Mouse (Mus musculus): ENCODE data around the gene Mkrn2.
A peak's percentile ranks its signal among the peaks of the same experiment; 100 is the strongest.
"Not testable (repeated sequence)": the region's sequence is repeated elsewhere in the genome, so short reads cannot be mapped to it uniquely, and the experiment has no call there.

The Mkrn2 gene

DNA sequence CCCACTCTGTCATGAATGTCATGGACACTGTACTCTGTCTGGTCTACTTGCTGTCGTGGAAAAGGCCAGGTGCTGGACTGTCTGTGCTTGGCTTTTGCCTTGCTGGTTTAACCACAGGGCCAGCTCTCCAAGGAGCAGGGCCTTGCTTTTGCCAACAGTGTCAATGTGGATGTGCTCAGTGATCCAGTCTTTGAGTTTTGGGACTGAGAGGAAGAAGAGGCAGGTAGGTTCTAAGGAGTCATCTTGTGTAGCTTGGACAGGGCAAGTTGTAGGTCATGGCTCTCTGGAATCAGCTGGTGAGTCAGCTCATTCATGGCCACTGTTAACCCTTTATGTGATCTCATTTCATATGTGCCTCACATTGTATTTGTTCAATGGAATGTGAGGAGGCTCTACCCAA is 4.8 kb downstream of the Mkrn2 start:
- ATAC-seq (ENCODE audit: insufficient number of reproducible peaks, low FRiP score, low TSS enrichment) = no peak

DNA sequence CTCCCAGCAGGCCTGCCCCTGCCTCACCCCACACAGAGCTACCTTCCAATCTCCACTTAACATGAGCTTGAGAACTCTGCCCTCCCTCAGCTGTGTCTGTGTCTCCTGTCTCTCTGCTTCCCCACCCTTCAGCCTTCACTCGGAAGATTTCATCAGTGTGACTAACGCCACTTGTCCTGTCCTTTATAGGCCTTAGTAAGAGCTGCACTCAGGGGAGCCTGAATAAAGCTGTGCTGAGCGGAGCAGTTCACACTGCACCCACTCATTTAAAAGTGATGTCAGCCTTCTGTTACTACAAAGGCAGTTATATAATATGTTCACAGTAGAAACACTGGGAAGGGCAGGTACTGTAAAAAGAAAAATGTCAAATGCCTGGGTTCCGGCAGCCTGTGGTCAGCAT is 5.7 kb downstream of the Mkrn2 start:
- ATAC-seq (ENCODE audit: insufficient number of reproducible peaks, low FRiP score, low TSS enrichment) = peak; percentile 49

DNA sequence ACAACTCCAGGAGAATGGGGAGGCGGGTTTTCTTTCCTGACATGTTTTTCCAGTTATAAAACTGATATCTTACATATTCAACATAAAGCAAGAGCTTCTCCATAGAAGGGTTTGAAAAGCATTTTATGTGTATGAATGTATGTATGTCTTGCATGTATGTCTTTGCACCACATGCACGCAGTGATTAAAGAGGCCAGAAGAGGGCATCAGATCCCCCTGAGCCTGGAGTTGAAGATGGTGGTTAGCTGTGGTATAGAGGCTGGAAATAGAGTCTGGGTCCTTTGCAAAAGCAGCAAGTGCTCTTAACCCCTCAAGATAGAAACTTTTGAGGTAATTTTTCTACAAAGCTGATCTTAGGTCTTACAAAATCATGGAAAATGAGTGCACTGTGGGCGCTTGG is 7.4 kb downstream of the Mkrn2 start:
- ATAC-seq (ENCODE audit: insufficient number of reproducible peaks, low FRiP score, low TSS enrichment) = no peak

DNA sequence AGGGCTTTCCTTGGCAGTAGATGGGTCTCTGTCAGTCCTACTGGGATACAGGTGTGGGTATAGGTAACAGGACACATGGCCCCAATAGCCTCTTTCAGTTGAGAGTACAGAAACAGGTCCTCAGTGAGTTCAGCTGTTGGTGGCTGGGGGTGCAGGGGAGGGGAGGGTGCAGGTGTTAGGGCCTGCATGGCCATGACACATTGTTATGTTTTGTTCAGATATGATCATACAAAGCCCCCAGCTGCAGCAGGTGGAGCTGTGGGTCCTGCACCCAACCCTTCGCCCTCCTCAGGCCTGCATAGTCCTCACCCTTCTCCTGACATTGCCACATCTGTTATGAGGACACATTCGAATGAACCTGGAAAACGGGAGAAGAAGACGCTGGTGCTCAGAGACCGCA is 8.6 kb downstream of the Mkrn2 start:
- ATAC-seq (ENCODE audit: insufficient number of reproducible peaks, low FRiP score, low TSS enrichment) = no peak

DNA sequence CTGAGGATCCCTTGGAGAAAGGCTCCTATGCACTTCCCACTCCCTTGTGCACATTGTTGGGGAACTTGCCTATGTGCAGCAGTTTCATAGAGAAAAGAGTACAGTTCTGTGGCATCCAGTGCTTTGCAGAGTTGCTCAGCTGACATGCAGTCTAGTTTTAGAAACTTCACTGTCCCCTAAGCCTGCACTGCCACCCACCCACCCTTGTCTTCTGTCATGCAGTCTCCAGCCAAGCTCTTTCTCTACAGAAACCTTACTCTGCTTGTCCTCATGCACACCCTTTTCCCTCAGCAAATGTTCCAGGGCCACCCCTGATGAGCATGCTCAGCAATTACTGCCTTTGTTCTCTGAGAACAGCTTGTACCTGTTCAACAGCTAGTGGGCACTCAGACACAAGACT is 12.1 kb downstream of the Mkrn2 start:
- ATAC-seq (ENCODE audit: insufficient number of reproducible peaks, low FRiP score, low TSS enrichment) = no peak

DNA sequence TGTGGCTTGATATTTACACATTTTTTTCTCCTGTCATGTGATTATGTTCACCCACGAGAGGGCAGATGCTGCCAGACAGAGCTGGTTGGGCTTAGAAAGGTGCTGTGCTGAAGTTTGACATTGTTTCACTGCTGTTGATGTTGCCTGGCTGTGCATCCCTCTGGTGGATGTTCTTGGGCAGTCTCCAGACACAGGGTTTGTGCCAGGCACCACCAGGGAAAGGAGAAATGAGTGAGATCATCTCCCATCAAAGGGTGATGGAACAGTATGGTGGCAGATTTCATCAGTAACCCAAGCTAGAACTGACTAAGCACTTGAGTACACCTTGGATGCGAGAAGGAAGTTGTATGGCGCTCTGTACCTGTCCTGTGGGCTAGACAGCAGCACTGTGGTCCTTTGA is 14.3 kb downstream of the Mkrn2 start:
- ATAC-seq (ENCODE audit: insufficient number of reproducible peaks, low FRiP score, low TSS enrichment) = no peak

DNA sequence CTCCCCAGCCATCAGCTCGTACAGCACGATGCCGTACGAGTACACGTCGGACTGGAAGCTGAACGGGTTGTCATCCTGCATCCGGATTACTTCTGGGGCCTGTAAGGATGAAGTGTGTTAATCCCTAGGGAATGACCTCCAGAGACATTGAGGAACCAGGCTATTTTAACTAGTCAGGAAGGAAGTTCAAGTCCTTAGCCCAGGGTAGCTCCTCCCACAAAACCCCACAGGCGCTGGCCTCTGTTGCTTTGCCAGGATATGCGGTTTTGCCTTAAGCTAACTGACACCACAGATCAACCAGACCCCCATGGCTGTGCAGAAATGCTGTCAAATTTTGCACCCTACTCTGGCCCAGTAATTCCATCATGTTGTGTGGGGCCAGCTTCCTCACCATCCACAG is 18.1 kb downstream of the Mkrn2 start:
- ATAC-seq (ENCODE audit: insufficient number of reproducible peaks, low FRiP score, low TSS enrichment) = no peak

DNA sequence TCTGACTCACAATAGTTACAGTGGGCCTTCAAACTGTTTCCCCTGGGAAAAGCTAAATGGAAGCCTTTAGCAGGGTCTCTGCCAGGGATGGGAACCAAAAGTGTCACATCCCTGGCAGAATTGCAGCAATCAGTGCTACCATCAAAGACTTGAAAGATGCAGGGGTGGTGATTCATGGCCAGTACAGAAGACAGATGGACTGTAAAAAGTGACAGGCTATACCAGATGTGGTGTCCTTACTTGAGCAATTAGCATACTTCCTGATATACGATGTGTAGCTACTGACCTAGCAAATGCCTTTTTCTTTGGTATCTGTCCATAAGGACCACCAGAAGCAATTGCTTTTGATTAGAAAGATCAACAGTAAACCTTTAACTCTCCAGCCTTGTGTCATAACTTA is 19.2 kb downstream of the Mkrn2 start:
- ATAC-seq (ENCODE audit: insufficient number of reproducible peaks, low FRiP score, low TSS enrichment) = no peak

DNA sequence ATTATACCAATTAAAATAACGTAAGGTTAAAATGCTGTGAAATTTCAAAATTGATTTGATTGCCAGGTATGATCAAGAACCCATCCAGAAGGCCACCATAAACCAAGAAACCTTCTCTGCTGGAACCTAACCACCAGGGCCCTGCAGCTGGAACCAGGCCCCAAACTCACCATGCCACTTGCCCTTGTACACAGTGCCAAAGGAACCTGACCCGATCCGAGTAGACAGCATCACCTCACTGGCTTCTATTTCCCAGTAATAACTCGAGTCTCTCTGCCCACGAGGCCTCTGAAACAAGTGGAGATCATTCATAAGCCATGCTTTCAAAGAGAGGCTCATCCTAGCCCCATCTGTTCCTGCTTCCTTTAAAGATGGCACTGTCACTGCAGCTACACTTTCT is 24.4 kb downstream of the Mkrn2 start:
- no peak for ATAC-seq (ENCODE audit: insufficient number of reproducible peaks, low FRiP score, low TSS enrichment)

DNA sequence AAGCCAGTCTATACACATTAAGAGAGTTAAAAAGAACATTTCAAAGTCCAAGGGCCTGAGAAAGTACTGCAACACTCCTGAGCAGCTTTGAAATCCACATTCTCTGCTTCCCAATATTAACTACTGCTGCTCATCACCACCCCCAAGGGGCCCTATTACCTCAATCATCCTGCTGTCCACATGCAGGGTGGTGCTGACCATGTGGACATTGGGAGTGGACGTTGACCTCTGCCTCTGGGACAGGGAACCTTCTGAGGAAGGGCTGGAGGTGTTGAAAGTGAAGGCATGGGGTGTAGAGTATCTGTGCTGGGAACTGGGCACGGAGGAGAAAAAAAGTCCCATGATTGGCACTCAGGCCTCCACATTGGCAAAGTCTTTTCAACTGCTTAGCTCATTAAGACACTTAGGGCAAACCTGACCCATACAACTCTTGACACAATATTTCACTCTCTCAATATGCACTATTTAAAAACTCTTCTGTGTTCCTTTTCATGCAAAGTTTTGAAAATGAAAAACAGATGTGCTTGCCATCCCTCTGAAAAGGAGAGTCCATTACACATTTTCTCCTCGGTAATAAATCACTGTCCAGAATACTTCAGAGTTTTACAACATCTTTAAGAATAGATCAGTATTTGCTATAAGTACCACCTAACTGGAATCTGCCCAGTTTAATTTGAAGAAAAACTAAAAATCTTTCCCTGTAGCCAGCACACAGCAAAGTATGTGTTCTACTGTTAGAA is 29.5 kb downstream of the Mkrn2 start:
- ATAC-seq (ENCODE audit: insufficient number of reproducible peaks, low FRiP score, low TSS enrichment) = no peak

DNA sequence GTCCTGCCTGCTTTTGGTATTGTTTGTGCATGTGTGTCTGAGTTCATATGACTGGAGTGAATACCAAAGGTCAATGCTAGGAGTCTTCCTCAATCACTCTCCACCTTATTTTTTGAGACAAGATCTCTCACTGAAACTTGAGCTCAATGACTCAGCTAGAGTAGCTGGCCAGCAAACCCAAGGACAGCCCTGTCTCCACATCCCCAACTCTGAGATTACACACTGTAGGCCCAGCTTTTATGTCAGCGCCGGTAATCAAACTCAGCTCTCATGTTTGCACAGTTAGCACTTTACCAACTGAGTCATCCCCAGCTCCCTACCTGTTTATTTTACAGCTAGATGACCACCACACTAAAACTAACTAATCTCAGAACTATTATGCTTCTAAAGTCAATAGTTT is 32.3 kb downstream of the Mkrn2 start:
- no peak for ATAC-seq (ENCODE audit: insufficient number of reproducible peaks, low FRiP score, low TSS enrichment)

DNA sequence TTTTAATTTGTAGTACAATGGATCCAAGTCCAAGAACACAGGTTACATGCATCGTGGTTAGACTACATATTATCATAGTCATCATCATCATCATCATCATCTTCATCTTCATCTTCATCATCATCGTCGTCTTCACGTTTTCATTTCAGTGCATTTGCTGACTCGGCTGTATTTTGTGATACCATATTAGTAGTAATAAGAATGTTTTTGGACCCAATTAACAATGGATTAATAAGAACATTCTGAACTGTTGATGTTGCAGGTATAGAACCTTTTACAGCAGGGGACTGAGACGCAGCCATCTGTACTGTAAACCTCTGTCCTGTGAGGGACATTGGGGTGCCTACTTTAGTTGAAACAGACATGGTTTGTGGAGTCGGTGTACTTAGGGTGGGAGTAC is 36.5 kb downstream of the Mkrn2 start:
- not testable (repeated sequence) for ATAC-seq (ENCODE audit: insufficient number of reproducible peaks, low FRiP score, low TSS enrichment)

DNA sequence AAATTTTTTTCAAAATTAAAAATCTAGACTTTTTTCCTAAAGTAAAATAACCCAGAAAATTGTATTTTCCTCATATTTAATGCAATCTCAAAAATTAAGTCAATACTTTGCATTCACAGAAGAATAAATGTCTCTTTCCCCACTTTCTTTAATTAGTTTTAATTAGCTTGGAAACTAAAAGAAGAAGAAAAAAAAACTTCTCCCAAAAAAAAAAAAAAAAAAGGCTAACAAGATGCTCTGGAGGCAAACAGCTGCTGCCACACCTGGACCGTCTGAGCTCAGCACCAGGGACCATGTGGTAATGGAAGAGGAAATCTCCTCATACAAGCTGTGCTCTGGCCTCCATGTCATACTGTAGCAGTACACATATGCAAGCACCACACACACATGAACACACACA is 41.6 kb downstream of the Mkrn2 start:
- no peak for ATAC-seq (ENCODE audit: insufficient number of reproducible peaks, low FRiP score, low TSS enrichment)

DNA sequence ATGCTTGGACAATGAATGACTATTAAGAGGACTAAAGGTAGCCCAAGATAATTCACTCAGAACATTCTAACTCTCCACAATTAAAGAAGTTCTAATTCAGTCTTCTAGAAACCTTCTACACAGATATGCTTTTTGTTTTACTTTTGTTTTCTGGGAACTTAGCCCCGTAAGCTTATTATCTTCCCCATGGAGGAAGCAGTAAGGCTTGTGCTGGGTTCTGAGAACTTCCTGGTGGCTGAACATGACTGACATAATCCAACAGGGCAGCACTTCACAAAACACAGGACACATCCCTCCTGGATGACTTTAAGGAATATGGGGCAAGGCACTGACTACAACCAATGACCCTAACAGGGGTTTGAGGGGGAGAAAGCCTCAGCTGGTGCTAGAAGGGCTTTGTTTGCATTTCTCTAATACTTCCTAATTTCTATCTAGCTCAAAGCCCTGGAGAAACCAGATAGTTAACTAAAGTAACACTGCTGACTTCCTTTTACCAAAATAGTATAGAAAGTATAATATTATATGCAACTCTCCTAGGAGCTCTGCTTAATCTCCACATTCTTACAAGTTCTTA is 48.2 kb downstream of the Mkrn2 start:
- no peak for ATAC-seq (ENCODE audit: insufficient number of reproducible peaks, low FRiP score, low TSS enrichment)

DNA sequence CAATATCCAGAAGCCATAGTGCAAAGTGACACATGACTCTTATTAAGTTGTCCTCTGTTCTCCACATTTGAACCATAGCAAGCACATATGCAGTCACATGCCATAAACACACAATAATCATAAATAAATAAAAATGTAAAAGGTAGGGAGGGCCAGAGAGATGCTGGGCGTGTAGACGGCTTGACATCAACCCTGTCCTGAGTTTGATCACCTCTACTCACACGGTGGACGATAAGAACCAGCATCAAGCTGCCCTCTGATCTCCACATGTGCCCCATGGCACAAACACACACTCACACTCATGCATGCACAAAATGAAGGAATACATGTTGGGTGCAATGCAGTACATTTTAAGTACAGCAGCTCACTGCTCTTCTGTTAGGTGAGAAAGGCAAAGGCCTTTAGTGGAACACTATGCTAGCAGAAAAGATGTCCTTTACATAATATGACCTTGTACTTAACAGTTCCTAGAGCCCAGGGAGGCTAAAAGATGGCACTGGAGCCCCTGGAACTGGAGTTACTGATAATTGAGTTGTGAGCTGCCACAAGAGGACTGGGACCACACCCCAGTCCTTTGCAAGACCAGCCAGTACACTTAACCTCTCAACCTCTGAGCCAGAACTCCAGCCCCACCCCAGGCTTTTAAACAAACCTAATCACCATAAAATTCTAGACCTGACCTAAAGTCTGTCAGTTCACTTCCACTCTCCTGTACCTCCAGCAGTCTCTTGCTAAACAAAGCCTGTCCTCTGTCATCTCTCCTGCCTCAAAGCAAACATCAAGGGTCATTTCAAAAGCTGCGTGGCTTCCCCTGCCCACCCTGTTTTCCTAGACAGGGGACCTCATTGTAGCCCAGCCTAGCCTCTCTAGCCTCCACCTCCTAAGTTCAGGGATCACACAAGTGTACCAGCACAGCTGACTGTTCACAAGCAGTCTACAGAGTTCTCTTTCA is 49.0 kb downstream of the Mkrn2 start:
- ATAC-seq (ENCODE audit: insufficient number of reproducible peaks, low FRiP score, low TSS enrichment) = no peak

DNA sequence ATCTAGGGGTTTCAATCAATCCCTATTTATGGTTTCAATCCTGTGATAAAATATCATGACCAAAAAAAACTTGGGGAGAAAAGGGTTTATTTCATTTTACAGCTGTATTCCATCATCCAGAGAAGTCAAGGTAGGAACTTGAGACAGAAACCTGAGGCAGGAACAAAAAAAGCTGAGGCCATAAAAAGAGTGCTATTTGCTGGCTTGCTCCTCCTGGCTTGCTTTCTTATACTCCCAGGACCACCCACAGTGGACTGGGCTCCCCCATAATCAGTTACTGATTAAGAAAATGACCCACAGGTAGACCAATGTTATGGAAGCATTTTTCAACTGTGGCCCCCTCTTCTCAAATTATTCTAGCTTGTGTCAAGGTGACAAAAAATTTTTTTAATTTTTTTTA is 50.0 kb downstream of the Mkrn2 start:
- no peak for ATAC-seq (ENCODE audit: insufficient number of reproducible peaks, low FRiP score, low TSS enrichment)

DNA sequence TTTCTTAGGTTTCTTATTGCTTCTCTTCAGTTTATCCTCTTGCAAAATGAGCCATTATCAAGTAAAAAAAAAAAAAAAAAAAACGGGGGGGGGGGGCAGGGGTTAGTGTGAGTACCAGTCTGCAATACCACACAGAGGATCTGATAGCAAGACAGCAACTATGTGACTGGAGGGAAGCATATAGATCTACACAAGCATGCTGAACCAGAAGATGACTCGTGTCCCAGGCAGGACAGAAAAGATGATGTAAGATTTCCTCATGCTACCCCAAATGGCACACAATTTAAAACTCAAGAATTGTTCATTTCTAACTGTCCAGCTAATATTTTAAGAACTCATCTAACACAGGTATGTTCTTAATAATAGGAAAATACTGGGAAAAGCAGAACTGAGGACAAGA is 52.2 kb downstream of the Mkrn2 start:
- ATAC-seq (ENCODE audit: insufficient number of reproducible peaks, low FRiP score, low TSS enrichment) = no peak

DNA sequence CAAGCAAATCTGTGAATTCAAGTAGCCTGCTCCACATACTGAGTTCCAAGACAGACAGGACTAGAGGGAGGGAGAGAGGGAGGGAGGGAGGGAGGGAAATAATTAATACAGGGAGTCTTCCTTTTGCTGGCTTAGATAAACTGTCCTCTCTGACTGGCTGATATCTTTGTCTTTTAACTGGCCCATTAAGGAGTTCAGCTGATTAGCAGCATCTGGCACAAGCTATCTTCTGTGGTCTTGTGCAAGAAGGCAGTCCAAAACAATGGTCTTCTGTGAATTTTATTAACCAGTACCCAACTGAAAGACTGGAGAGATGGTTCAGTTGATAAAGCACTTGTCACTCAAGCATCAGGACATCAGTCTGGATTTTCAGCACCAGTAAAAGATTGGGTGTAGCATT is 57.1 kb downstream of the Mkrn2 start:
- ATAC-seq (ENCODE audit: insufficient number of reproducible peaks, low FRiP score, low TSS enrichment) = no peak

DNA sequence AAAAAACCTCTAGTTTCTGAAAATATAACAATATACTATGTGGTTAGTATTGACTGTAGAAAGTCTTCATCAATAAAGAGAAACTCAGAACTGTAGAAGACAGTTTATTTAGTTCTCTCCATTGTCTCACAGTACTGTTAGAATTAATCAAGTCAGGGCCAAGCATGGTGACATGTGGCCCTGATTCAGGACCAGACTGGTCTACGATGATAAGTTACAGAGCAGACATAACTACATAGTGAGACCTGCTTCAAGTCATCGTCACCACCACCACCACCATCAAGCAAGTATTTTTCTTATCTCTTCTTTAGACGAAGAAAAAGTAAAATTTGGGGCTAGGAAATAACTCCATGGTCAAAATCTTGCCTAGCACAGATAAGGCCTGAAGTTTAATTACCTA is 62.6 kb downstream of the Mkrn2 start:
- ATAC-seq (ENCODE audit: insufficient number of reproducible peaks, low FRiP score, low TSS enrichment) = no peak

DNA sequence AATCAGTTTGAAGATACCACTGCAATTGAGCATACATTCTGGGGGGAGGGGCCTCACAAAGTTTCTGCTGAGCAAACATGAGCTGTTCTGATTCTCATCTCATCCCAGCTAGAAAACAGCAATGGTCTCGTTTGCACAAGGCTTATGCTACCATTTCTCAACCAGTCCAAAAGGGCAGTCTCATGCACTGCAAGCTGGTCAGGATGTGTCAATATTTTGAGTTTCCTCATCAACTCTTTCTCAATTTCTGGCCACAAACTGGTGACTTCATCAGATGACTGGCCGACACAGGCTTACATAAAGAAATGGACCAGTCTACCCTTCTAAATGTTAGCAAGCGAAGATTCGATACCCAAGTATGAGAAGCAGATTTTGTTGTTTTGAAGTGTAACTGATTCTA is 64.9 kb downstream of the Mkrn2 start:
- ATAC-seq (ENCODE audit: insufficient number of reproducible peaks, low FRiP score, low TSS enrichment) = no peak

All from cerebellum, adult (tissue).